Mouse (Mus musculus) frontal cortex, postnatal 14 days (tissue): ENCODE data around the gene Mapk3.
"Not testable (repeated sequence)": the region's sequence is repeated elsewhere in the genome, so short reads cannot be mapped to it uniquely, and the experiment has no call there.

Experiments
- DNase-seq, 2 experiments: peaks; one replicate each; pipeline ENCODE4 v3.0.0; 2022; ENCODE audit warnings: low spot score in 2 of 2

Gene Mapk3

GRCm38 (mm10) chr7:126759672-126760390 is 430 bp downstream of the Mapk3 start:
- no peak for DNase-seq

- DNase-seq = no peak
Measured at GRCm38 (mm10) chr7:126760391-126760802, 996 bp downstream of the Mapk3 start.

- no peak for DNase-seq
Measured at GRCm38 (mm10) chr7:126760956-126761355, 1.6 kb downstream of the Mapk3 start.

- no peak for DNase-seq
Measured at GRCm38 (mm10) chr7:126761529-126762067, 2.2 kb downstream of the Mapk3 start.

- no peak for DNase-seq
Measured at GRCm38 (mm10) chr7:126762471-126763008, 3.1 kb downstream of the Mapk3 start.

GRCm38 (mm10) chr7:126765540-126765939 is 6.1 kb downstream of the Mapk3 start:
- DNase-seq = no peak

GRCm38 (mm10) chr7:126766201-126766600 is 6.8 kb downstream of the Mapk3 start, which contains the start of gene Gdpd3:
Gene Gdpd3 (plus strand): TSS chr7:126766334.
- DNase-seq = no peak

GRCm38 (mm10) chr7:126767001-126767400 is 7.6 kb downstream of the Mapk3 start:
- DNase-seq = no peak

GRCm38 (mm10) chr7:126770784-126771183 is 11.4 kb downstream of the Mapk3 start:
- no peak for DNase-seq

GRCm38 (mm10) chr7:126773351-126773750 is 13.9 kb downstream of the Mapk3 start:
- no peak for DNase-seq

- no peak for DNase-seq
Measured at GRCm38 (mm10) chr7:126774463-126774862, 15.1 kb downstream of the Mapk3 start.

GRCm38 (mm10) chr7:126775185-126775977 is 16.0 kb downstream of the Mapk3 start:
- DNase-seq = no peak

GRCm38 (mm10) chr7:126775978-126776234 is 16.5 kb downstream of the Mapk3 start:
- no peak for DNase-seq

- DNase-seq = peak; percentile 88 to 92
Measured at GRCm38 (mm10) chr7:126776598-126777057, 17.2 kb downstream of the Mapk3 start, which contains the start of gene Ypel3. Gene Ypel3 (plus strand): TSS chr7:126776955.

GRCm38 (mm10) chr7:126777476-126777875 is 18.1 kb downstream of the Mapk3 start:
- DNase-seq = no peak

GRCm38 (mm10) chr7:126778147-126778546 is 18.7 kb downstream of the Mapk3 start:
- no peak for DNase-seq

GRCm38 (mm10) chr7:126779101-126779500 is 19.7 kb downstream of the Mapk3 start:
- DNase-seq = not testable (repeated sequence)

- DNase-seq = peak in 1 of 2 experiments; percentile 80
Measured at GRCm38 (mm10) chr7:126779983-126780970, 20.9 kb downstream of the Mapk3 start.

GRCm38 (mm10) chr7:126780971-126781635 is 21.7 kb downstream of the Mapk3 start, which contains the start of gene Tbx6:
Gene Tbx6 (plus strand): TSS chr7:126781483.
- no peak for DNase-seq

- DNase-seq = no peak
Measured at GRCm38 (mm10) chr7:126781661-126782370, 22.4 kb downstream of the Mapk3 start.
